Mouse (Mus musculus) stomach, embryonic 16.5 days (tissue): ENCODE measurements around the gene Rptor. TPM values are rescaled to one million over a fixed set of nuclear protein-coding genes. Genes with fewer than 3 reads are reported as not detected.

ENCODE experiments used
- ATAC-seq: fragments of 200-750 bp; cut with Nextera tagmentation; 2 replicates; pipeline ENCODE4 v1.8.0; 2017; ENCODE audit warnings: moderate number of reproducible peaks, moderate TSS enrichment; ENCODE audit not compliant: insufficient read depth, low FRiP score
- H3K27ac ChIP-seq: fragments of 300-500 bp; sonication (generic); 2 replicates; pipeline ENCODE4 v1.5.1; 2014; ENCODE audit warnings: low read length
- H3K27me3 ChIP-seq: fragments of 300-500 bp; sonication (generic); 2 replicates; pipeline ENCODE4 v1.6.1; 2014; ENCODE audit warnings: low read length, control low read depth, mixed read lengths; ENCODE audit not compliant: control insufficient read depth, insufficient read depth
- H3K36me3 ChIP-seq: fragments of 300-500 bp; sonication (generic); 2 replicates; pipeline ENCODE4 v1.6.1; 2014; ENCODE audit warnings: low read length; ENCODE audit not compliant: control insufficient read depth, insufficient read depth
- H3K4me1 ChIP-seq: fragments of 300-500 bp; sonication (generic); 2 replicates; pipeline ENCODE4 v1.6.1; 2014; ENCODE audit warnings: low read length, control low read depth, mixed read lengths; ENCODE audit not compliant: control insufficient read depth, insufficient read depth
- H3K4me2 ChIP-seq: fragments of 300-500 bp; sonication (generic); 2 replicates; pipeline ENCODE4 v1.6.1; 2014; ENCODE audit warnings: low read depth, low read length, mixed read lengths
- H3K4me3 ChIP-seq: fragments of 300-500 bp; sonication (generic); replicated peaks from 2 replicates; pipeline ENCODE4 v1.5.1; 2014; ENCODE audit warnings: mild to moderate bottlenecking, low read length
- H3K9ac ChIP-seq: fragments of 300-500 bp; sonication (generic); 2 replicates; pipeline ENCODE4 v1.6.1; 2014; ENCODE audit warnings: low read length
- H3K9me3 ChIP-seq: fragments of 300-500 bp; sonication (generic); replicated peaks from 2 replicates; pipeline ENCODE4 v1.6.1; 2016; ENCODE audit warnings: low read length, control low read depth; ENCODE audit not compliant: control insufficient read depth
- WGBS: fragments of 180-500 bp; shearing (Covaris S2); extraction: QIAGEN DNeasy Blood & Tissue Kit; methylation state at CpG from one replicate; pipeline ENCODE4 v1.1.7; 2014; 5-methylcytosine and 5-hydroxymethylcytosine counted together
- polyA plus RNA-seq: library from polyadenylated mRNA; unstranded; fragments of >200 nt; fragmentation: Nextera tagmentation; extraction: Ambion mirVana; gene quantifications from 2 replicates; pipeline ENCODE4 v1.2.1, GENCODE M21; 2015

Rptor gene
- polyA plus RNA-seq, 1 experiment from 2014 or later: 6.1 TPM

GRCm38 (mm10) chr11:119814035-119814558 is 211.4 kb downstream of the Rptor start:
- Histone ChIP-seq H3K27ac (no peak overlapping the region), H3K27me3 (no peaks in the 10 kb centered on the region), H3K36me3 (no peaks in the 10 kb centered on the region), H3K9ac (no peak overlapping the region), H3K4me3 (no peak overlapping the region), H3K4me1 (no peaks in the 10 kb centered on the region; the same call in 1 of the 2 replicates), H3K4me2 (no peak overlapping the region), H3K9me3 (no peaks in the 10 kb centered on the region)
- 90% methylated on average over 7 of the region's 7 CpGs for WGBS
- no peak for ATAC-seq

- Histone ChIP-seq H3K4me2 (no peak overlapping the region), H3K9me3 (no peaks in the 10 kb centered on the region), H3K9ac (no peak overlapping the region), H3K4me1 (no peaks in the 10 kb centered on the region; the same call in 1 of the 2 replicates), H3K4me3 (no peak overlapping the region), H3K27ac (no peak overlapping the region), H3K36me3 (no peaks in the 10 kb centered on the region), H3K27me3 (no peaks in the 10 kb centered on the region)
- WGBS: 67% methylated on average over 14 of the region's 14 CpGs
- ATAC-seq: no peak
These were observed 214.2 kb downstream of the Rptor start for GRCm38 (mm10) chr11:119816798-119817361.

- H3K4me2 ChIP-seq: no peak overlapping the region
- 56% methylated on average over 3 of the region's 3 CpGs for WGBS
- H3K27ac ChIP-seq: no peak overlapping the region
- H3K4me3 ChIP-seq: no peak overlapping the region
- no peak for ATAC-seq
- H3K9me3 ChIP-seq: no peaks in the 10 kb centered on the region
- H3K27me3 ChIP-seq: no peaks in the 10 kb centered on the region
- H3K4me1 ChIP-seq: no peaks in the 10 kb centered on the region; the same call in 1 of the 2 replicates
- no peaks in the 10 kb centered on the region for H3K36me3 ChIP-seq
- H3K9ac ChIP-seq: no peak overlapping the region
These were observed 214.7 kb downstream of the Rptor start for GRCm38 (mm10) chr11:119817362-119817837.

- H3K4me1 ChIP-seq: no peaks in the 10 kb centered on the region; the same call in 1 of the 2 replicates
- no peaks in the 10 kb centered on the region for H3K9me3 ChIP-seq
- no peak overlapping the region for H3K27ac ChIP-seq
- 53% methylated on average over 3 of the region's 3 CpGs for WGBS
- no peak overlapping the region for H3K4me3 ChIP-seq
- H3K36me3 ChIP-seq: 0 out of 2 replicates have a peak, but pooled peaks cover 1% of the 10 kb centered on the region
- no peak overlapping the region for H3K4me2 ChIP-seq
- ATAC-seq: no peak
- H3K9ac ChIP-seq: no peak overlapping the region
- H3K27me3 ChIP-seq: no peaks in the 10 kb centered on the region
These were observed 215.2 kb downstream of the Rptor start for GRCm38 (mm10) chr11:119817898-119818297.

GRCm38 (mm10) chr11:119821514-119821913 is 218.8 kb downstream of the Rptor start:
- Histone ChIP-seq H3K4me1 (no peaks in the 10 kb centered on the region; the same call in 1 of the 2 replicates), H3K9me3 (no peaks in the 10 kb centered on the region), H3K36me3 (0 out of 2 replicates have a peak, but pooled peaks cover 6% of the 10 kb centered on the region), H3K4me3 (no peak overlapping the region), H3K9ac (no peak overlapping the region), H3K27ac (no peak overlapping the region), H3K4me2 (no peak overlapping the region), H3K27me3 (no peaks in the 10 kb centered on the region)
- WGBS: 84% methylated on average over 9 of the region's 9 CpGs
- ATAC-seq: no peak

- H3K9me3 ChIP-seq: no peaks in the 10 kb centered on the region
- WGBS: 83% methylated on average over 6 of the region's 6 CpGs
- H3K27me3 ChIP-seq: no peaks in the 10 kb centered on the region
- H3K4me1 ChIP-seq: no peaks in the 10 kb centered on the region
- no peak overlapping the region for H3K4me2 ChIP-seq
- ATAC-seq: no peak
- H3K4me3 ChIP-seq: no peak overlapping the region
- 0 out of 2 replicates have a peak, but pooled peaks cover 9% of the 10 kb centered on the region for H3K36me3 ChIP-seq
- H3K27ac ChIP-seq: no peak overlapping the region
- no peak overlapping the region for H3K9ac ChIP-seq
These were observed 221.5 kb downstream of the Rptor start for GRCm38 (mm10) chr11:119824072-119824649.

GRCm38 (mm10) chr11:119825783-119826182 is 223.1 kb downstream of the Rptor start:
- H3K27me3 ChIP-seq: no peaks in the 10 kb centered on the region
- no peak overlapping the region for H3K4me2 ChIP-seq
- H3K4me1 ChIP-seq: no peaks in the 10 kb centered on the region
- H3K9ac ChIP-seq: no peak overlapping the region
- 90% methylated on average over 6 of the region's 6 CpGs for WGBS
- H3K36me3 ChIP-seq: 0 out of 2 replicates have a peak, but pooled peaks cover 9% of the 10 kb centered on the region
- ATAC-seq: no peak
- no peaks in the 10 kb centered on the region for H3K9me3 ChIP-seq
- H3K27ac ChIP-seq: no peak overlapping the region
- H3K4me3 ChIP-seq: no peak overlapping the region

GRCm38 (mm10) chr11:119826239-119826638 is 223.5 kb downstream of the Rptor start:
- H3K4me1 ChIP-seq: no peaks in the 10 kb centered on the region
- H3K36me3 ChIP-seq: 0 out of 2 replicates have a peak, but pooled peaks cover 9% of the 10 kb centered on the region
- no peak overlapping the region for H3K9ac ChIP-seq
- H3K27me3 ChIP-seq: no peaks in the 10 kb centered on the region
- H3K4me3 ChIP-seq: no peak overlapping the region
- no peaks in the 10 kb centered on the region for H3K9me3 ChIP-seq
- WGBS: 85% methylated on average over 4 of the region's 4 CpGs
- no peak for ATAC-seq
- no peak overlapping the region for H3K27ac ChIP-seq
- no peak overlapping the region for H3K4me2 ChIP-seq

GRCm38 (mm10) chr11:119829116-119829515 is 226.4 kb downstream of the Rptor start:
- H3K4me2 ChIP-seq: no peak overlapping the region
- no peak for ATAC-seq
- no peak overlapping the region for H3K27ac ChIP-seq
- H3K27me3 ChIP-seq: no peaks in the 10 kb centered on the region
- H3K9ac ChIP-seq: no peak overlapping the region
- 71% methylated on average over 3 of the region's 3 CpGs for WGBS
- H3K4me1 ChIP-seq: no peaks in the 10 kb centered on the region
- H3K4me3 ChIP-seq: no peak overlapping the region
- H3K36me3 ChIP-seq: 0 out of 2 replicates have a peak, but pooled peaks cover 3% of the 10 kb centered on the region
- H3K9me3 ChIP-seq: no peaks in the 10 kb centered on the region
